Mouse (Mus musculus) heart, embryonic 12.5 days (tissue): ENCODE measurements at regions not wholly inside any gene's neighbourhood (a gene's known extent, or its start where the extent isn't known, plus 50 kb on each side); places are given as distances from the start of the nearest gene placed in this dataset.
A peak's percentile ranks its signal among the peaks of the same experiment; 100 is the strongest.

Source experiments
- ATAC-seq: fragments of 200-750 bp; cut with Nextera tagmentation; 2 replicates; pipeline ENCODE4 v1.8.0; 2017; ENCODE audit warnings: moderate TSS enrichment, moderate library complexity; ENCODE audit not compliant: insufficient number of reproducible peaks, low FRiP score
- H3K27ac ChIP-seq: fragments of 300-500 bp; sonication (generic); 2 replicates; pipeline ENCODE4 v1.5.1; 2016; ENCODE audit warnings: mild to moderate bottlenecking, moderate library complexity; ENCODE audit not compliant: poor library complexity, severe bottlenecking
- H3K27me3 ChIP-seq: fragments of 300-500 bp; sonication (generic); replicated peaks from 2 replicates; pipeline ENCODE4 v1.6.1; 2016; ENCODE audit warnings: mild to moderate bottlenecking, moderate library complexity
- H3K36me3 ChIP-seq: fragments of 300-500 bp; sonication (generic); 2 replicates; pipeline ENCODE4 v1.6.1; 2016; ENCODE audit warnings: mild to moderate bottlenecking, moderate library complexity
- H3K4me1 ChIP-seq: fragments of 300-500 bp; sonication (generic); replicated peaks from 2 replicates; pipeline ENCODE4 v1.6.1; 2016; ENCODE audit warnings: mild to moderate bottlenecking
- H3K4me2 ChIP-seq: fragments of 300-500 bp; sonication (generic); 2 replicates; pipeline ENCODE4 v1.6.1; 2016; ENCODE audit warnings: mild to moderate bottlenecking, moderate library complexity
- H3K4me3 ChIP-seq: fragments of 300-500 bp; sonication (generic); 2 replicates; pipeline ENCODE4 v1.5.1; 2016; ENCODE audit warnings: mild to moderate bottlenecking
- H3K9ac ChIP-seq: fragments of 300-500 bp; sonication (generic); 2 replicates; pipeline ENCODE4 v1.6.1; 2016; ENCODE audit warnings: mild to moderate bottlenecking, moderate library complexity
- H3K9me3 ChIP-seq: fragments of 300-500 bp; sonication (generic); replicated peaks from 2 replicates; pipeline ENCODE4 v1.6.1; 2016; ENCODE audit warnings: mild to moderate bottlenecking, moderate library complexity
- WGBS: fragments of 180-500 bp; shearing (Covaris S2); methylation state at CpG from one replicate; pipeline ENCODE4 v1.1.7; 2016; 5-methylcytosine and 5-hydroxymethylcytosine counted together

GRCm38 (mm10) chr4:28523343-28523742, 289.6 kb upstream of the Epha7 start:
- H3K27ac ChIP-seq: no peak overlapping the region
- 0 out of 2 replicates have a peak, but pooled peaks cover 3% of the 10 kb centered on the region for H3K4me1 ChIP-seq
- H3K36me3 ChIP-seq: no peaks in the 10 kb centered on the region
- H3K27me3 ChIP-seq: no peaks in the 10 kb centered on the region
- WGBS: 62% methylated on average over 8 of the region's 8 CpGs
- H3K9ac ChIP-seq: no peak overlapping the region
- no peak overlapping the region for H3K4me2 ChIP-seq
- no peak for ATAC-seq
- no peak overlapping the region for H3K4me3 ChIP-seq
- no peaks in the 10 kb centered on the region for H3K9me3 ChIP-seq

DNA sequence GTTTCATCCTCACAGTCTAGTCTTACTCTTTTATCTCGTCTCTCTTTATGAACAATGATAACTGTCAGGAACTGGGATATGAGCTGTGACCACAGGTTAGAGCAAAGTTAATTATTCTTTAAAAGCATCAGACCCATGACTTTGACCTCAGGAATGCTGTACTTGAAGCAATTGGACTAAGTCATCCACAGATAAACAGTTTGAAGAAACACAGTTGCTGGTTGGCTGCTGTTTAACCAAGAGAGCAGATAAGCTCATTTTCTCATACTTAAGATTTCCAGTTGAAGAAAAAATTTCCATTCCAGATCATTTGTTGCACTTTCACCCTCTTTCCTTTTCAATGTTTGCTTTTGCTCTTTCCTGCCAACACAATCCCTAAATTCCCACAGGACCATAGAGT, 270.7 kb upstream of the Epha7 start:
- H3K4me3 ChIP-seq: no peak overlapping the region
- H3K9me3 ChIP-seq: no peaks in the 10 kb centered on the region
- H3K4me1 ChIP-seq: no peaks in the 10 kb centered on the region
- WGBS: 27% methylated on average over 1 of the region's 1 CpGs
- H3K9ac ChIP-seq: no peak overlapping the region
- ATAC-seq: peak; percentile 45; the same call in 1 of the 2 replicates
- H3K27me3 ChIP-seq: no peaks in the 10 kb centered on the region
- no peaks in the 10 kb centered on the region for H3K36me3 ChIP-seq
- H3K4me2 ChIP-seq: no peak overlapping the region
- no peak overlapping the region for H3K27ac ChIP-seq

GRCm38 (mm10) chr4:28542696-28543328, 270.1 kb upstream of the Epha7 start:
- no peaks in the 10 kb centered on the region for H3K27me3 ChIP-seq
- no peak overlapping the region for H3K9ac ChIP-seq
- H3K27ac ChIP-seq: peak overlapping the region; percentile 21; the same call in 1 of the 2 replicates
- no peak overlapping the region for H3K4me2 ChIP-seq
- ATAC-seq: peak; percentile 33; the same call in 1 of the 2 replicates
- WGBS: 69% methylated on average over 1 of the region's 1 CpGs
- H3K36me3 ChIP-seq: no peaks in the 10 kb centered on the region
- no peaks in the 10 kb centered on the region for H3K4me1 ChIP-seq
- no peak overlapping the region for H3K4me3 ChIP-seq
- no peaks in the 10 kb centered on the region for H3K9me3 ChIP-seq

GRCm38 (mm10) chr4:28548231-28548836, 264.6 kb upstream of the Epha7 start:
- Histone ChIP-seq H3K27me3 (no peaks in the 10 kb centered on the region), H3K4me2 (no peak overlapping the region), H3K4me1 (peaks cover 4% of the 10 kb centered on the region; the same call in 1 of the 2 replicates), H3K36me3 (no peaks in the 10 kb centered on the region), H3K27ac (no peak overlapping the region), H3K9ac (no peak overlapping the region), H3K9me3 (no peaks in the 10 kb centered on the region), H3K4me3 (no peak overlapping the region)
- WGBS: 45% methylated on average over 6 of the region's 6 CpGs
- ATAC-seq: no peak

DNA sequence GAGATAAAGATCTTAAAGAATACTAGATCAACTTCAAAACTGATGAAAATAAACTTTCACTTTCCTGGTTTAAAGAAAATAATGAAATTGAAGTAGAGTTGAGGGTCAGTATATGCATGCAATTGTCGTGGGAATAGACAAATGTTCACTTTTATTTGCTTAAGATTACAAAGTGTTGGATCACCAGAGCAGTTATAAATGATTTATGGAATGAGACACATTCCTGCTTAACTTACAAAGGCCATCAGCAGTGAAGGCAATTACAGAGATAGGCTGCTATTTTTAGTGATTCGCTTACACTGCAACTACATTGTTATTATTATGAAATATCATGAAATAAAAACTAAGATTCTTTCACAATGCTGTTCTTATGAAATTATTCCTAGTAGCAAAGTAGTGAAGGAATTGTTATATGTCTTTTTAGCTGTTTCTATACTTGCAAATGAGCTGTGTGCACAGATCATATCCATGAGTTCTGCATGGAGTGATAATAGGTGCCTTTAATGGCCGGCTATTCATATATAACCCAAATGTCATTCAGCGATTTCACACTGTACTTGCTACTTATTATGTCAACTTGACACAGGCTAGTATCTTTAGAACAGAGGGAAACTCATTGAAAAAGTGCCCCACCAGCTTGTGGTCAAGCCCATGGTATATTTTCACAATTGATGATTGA, 241.7 kb upstream of the Epha7 start:
- Histone ChIP-seq H3K4me2 (no peak overlapping the region), H3K9ac (no peak overlapping the region)
- 75% methylated on average over 4 of the region's 4 CpGs for WGBS

GRCm38 (mm10) chr4:28588745-28589530, 224.0 kb upstream of the Epha7 start:
- Histone ChIP-seq H3K27ac (no peak overlapping the region), H3K9ac (no peak overlapping the region), H3K4me3 (no peak overlapping the region), H3K4me2 (no peak overlapping the region), H3K27me3 (no peaks in the 10 kb centered on the region), H3K36me3 (no peaks in the 10 kb centered on the region), H3K4me1 (no peaks in the 10 kb centered on the region), H3K9me3 (no peaks in the 10 kb centered on the region)
- 84% methylated on average over 12 of the region's 12 CpGs for WGBS
- ATAC-seq: no peak

More for the DNA sequence above, 241.7 kb upstream of the Epha7 start:
- no peaks in the 10 kb centered on the region for H3K36me3 ChIP-seq
- H3K27ac ChIP-seq: no peak overlapping the region
- H3K9me3 ChIP-seq: no peaks in the 10 kb centered on the region
- 0 out of 2 replicates have a peak, but pooled peaks cover 2% of the 10 kb centered on the region for H3K4me1 ChIP-seq
- H3K4me3 ChIP-seq: no peak overlapping the region
- no peaks in the 10 kb centered on the region for H3K27me3 ChIP-seq
- no peak for ATAC-seq
